Mouse (Mus musculus) fat pad, adult 2 months (tissue): ENCODE data around the gene Itgb5.

Experiments used
- DNase-seq: peaks from one replicate; pipeline ENCODE4 v3.0.0-alpha.2; 2011; ENCODE audit warnings: low read depth, low spot score; ENCODE audit errors: extremely low read depth

The Itgb5 gene

DNA sequence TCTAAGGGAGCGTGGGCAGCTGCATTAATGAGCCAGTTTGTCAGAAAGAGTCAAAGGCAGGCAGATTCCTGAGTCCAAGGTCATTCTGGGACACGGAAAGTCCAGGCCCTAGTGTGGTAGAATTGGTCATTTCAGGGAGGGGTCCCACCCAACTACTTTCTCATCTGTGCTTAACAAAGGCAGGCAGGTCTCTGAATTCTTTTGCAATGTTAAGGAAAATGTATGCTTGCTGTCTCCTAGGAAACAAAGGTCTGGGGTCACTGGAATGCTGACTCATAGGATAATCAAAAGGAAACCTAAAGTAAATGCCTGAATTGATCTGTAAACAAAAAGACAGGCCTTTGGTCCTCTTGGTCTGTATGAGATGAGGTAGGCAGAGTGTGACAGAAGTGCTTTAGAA is 150.4 kb downstream of the Itgb5 start:
- DNase-seq = no peak

DNA sequence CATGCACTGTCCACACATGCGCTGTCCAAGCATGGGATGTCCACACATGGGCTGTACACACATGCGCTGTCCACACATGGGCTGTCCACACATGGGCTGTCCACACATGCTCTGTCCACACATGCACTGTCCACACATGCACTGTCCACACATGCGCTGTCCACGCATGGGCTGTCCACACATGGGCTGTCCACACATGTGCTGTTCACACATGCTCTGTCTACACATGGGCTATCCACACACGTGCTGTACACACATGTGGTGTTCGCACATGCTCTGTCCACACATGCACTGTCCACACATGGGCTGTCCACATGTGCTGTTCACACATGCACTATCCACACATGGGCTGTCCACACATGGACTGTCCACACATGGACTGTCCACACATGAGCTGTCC is 154.2 kb downstream of the Itgb5 start:
- DNase-seq = no peak

DNA sequence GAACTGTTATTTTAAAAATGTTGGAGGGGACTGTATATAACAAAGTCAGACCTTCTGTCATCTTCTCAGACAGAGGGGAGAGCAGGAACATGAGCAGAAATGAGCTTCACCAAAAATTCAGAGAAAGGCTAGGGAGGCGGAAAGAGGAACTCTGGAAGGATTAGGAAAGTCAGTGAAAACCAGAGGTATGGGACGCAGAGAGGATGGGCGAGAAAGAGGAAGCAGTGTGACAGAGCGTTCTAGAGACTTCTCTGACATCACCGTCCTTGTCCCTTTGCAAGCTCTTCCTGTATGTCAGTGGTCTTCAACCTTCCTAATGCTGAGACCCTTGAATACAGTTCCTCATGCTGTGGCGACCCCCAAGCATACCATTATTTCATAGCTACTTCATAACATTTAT is 155.9 kb downstream of the Itgb5 start:
- no peak for DNase-seq

DNA sequence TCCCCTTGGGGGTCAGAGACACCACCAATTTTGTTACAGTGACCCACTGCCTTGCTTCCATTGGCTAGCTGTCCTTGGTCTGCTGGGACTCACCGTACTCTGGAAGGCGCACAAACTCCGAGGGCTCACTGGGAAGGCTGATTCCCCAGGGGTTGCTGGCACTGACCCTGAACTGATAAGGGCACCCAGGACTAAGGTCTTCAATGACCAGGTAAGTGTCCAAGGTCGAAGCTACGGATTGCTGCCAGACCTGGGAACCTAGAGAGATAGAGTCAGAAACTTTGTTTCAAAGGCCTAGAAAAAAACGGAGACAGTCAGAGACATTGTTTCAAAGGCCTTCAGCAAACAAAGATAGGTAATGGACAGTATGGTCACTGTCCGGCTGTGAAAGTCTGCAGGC is 157.5 kb downstream of the Itgb5 start:
- DNase-seq = no peak

DNA sequence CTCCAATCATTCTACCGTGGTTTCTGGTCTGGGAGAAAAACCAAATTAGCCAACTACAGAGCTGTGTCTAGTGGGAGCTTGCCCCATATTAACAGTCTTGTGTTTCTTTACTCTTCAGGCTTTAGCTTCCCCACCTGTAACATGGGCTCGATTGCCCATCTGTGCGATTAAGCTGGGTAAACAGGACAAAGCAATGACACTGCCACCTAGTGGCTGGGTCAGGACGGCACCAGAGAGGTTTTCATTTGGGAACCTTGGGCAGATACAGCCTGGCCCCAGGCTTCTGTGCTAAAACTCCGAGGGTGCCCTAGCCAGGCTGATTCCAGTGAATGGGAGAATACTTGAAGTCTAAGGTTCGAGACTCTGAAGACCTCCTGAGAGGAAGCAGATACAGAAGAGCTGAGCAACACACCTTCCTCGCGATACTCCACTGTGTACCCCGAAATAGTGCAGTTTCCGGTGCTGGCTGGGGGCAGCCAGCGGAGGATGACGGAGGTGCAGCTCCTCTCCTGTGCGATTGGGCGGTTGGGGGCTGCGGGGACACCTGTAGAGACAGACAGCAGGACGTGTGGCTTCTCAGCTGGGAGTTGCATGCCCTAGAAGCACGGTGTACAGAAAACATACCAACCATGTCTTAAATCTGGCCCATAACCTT is 159.0 kb downstream of the Itgb5 start:
- DNase-seq = no peak

DNA sequence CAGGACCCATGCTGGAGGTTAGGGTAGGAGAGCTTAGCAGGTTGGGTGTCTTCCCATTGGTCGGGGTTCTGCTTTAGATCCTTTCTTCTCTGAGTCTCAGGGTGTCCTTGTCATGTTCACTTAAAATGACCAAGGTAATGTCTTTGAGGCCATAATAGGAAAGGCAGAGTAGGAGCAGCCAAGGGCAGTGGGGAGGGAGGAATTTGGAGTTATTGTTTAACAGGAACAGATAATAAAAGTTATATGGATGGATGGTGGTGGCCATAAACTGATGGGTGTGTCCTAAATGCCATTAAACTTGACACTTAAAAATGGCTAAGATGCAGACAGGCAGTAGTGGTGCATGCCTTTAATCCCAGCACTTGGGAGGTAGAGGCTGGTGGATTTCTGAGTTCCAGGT is 159.6 kb downstream of the Itgb5 start:
- DNase-seq = no peak

DNA sequence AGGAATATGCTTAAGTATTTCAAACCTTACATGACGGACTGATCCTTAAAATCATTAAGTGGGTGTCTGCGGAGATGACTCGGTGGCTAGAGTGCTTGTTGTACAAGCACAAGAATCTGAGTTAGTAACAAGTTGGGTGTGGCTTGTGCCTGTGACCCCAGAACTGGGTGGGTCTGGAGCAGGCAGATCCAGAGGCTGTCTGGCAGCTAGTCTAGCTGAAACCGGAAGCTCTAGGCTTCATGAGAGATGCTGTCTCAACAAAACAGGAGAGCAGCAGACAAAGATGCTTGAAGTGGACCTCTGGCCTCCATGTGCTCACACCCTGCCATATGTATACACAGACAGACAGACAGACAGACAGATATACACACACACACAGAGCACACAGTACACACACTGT is 161.2 kb downstream of the Itgb5 start:
- no peak for DNase-seq

DNA sequence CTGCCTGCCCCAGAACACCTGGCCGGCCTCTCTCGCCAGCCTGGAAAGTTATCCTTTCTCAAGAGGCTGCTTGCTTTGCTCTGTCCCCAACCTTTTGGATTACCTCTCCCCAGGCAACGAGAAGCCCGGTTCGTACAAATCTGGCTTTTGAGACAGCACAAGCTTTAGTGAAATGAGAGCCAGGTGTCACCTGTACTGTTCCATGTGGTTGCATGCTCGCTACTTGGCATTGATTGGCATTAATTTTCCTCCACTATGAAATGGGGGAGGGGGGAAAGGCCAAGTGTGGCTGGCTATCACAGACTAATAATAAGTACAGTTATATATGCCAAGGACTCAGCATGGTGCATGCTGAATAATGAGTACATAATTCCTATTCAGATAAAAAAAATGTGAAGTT is 164.9 kb downstream of the Itgb5 start:
- DNase-seq = no peak

DNA sequence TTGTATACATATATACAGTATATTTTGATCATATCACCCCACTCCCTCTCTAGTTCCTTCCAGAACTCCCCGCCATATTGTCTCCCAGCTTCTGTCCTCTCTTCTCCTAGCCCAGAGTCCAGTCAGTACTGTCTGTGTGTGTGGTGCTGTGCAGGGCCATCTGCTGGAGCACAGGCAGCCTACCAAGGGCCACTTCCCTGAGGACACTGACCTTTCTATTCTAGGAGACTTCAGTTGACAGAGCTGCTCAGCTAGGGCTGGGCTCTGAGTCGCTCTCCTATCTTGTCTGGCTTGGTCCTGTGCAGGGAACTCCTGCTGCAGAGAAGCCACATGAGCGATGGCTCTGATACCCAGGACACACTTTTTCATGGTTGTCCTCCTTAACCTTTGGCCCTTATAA is 166.0 kb downstream of the Itgb5 start:
- DNase-seq = no peak

DNA sequence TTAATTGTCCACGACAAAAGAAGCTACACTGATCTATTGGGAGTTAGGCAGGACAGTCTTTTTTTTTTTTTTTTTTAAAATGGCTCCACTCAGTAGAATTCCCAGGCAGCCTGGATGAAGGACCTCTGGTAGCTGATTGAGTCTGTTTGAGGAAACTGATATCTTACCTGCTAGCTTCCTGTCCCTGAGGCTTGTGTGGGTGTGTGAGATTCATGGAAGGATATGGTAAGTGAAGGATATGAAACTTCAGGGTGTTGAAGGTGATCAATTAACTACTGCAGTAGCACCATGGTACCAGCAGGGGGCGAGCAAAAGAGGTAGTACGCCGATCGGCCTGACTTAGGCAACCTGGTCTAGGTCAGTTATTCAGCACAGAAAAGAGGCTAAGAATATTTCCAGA is 166.6 kb downstream of the Itgb5 start:
- no peak for DNase-seq

DNA sequence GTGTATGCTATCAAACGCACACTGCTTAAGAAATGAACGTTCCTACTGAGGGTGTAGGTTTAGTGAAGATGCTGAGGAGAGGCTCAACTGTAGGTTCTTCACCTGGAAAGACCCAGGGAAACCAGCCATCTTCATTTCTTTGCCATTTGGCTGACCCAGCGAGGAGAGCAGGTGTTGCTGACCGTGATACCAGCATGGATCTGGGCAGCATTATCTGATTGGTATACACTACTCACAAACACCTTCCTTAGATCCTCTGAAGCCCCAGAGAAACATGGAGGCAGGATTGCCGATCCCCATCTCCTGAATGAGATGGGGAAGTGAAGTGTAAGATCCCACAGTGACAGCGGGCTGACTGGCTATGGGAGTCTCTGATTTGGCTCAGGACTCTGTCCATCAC is 168.5 kb downstream of the Itgb5 start:
- no peak for DNase-seq
